Mouse (Mus musculus) thymus, postnatal 25 days (tissue): ENCODE data around the gene Ptpn14.

Experiments used
- DNase-seq: peaks from one replicate; pipeline ENCODE4 v3.0.0; 2022

Ptpn14 gene

DNA sequence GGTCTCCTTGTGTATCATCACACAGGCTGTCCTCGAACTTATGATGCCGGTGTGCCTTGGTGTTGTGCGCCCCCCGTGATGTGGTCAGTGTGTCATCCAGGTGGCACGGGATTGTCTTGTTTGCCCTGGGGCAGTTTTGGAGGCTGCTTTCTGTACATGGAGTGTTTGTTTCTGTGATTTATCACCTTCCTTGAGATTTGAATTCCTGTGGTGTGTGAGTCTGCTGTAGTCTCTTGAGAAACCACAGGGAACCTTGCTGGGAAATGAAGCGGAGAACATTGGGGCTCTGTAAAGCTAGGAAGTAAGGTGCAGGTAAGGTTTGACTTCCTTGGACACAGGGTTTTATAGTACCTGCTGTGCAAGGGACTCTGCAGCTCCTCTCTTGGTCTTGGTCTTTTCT lies 49.1 kb downstream of the Ptpn14 start:
- DNase-seq = no peak

DNA sequence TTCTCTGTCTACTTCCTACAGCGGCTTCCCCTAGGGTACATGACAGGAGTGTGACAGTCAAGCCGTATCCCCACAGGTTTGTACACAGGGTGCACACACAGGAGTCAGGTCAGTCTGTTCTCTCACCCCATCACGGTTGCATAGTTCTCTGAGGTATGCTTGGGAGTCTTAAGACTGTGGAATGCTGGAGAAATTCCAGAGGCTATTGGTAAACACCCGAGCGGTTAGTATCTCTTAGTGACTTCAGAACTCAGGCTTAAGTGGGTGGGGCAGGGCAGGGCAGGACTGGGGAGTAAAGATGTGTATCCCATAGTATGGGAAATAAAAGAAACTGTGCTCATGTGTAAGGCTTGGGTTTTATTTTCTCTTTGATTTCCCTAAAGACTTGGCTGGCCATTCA lies 50.3 kb downstream of the Ptpn14 start:
- DNase-seq = no peak

DNA sequence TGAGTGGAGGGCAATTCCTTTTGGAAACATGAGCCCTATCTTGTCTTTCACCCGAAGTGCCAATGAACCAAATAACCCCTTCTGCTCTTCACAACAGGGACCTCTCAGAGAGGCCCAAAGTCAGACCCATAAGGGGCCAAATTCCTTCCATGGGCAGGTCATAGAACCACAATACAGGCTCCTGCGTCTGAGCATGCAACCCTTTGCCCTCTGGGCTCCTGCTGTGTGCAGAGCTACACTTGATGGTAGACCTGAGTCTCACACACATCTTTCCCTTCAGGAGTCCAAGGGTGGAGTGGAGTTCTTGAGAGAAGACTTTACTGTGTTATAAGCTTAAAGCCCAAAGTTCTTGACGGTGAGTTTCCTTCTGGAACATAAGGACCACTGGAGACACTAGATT lies 51.2 kb downstream of the Ptpn14 start:
- DNase-seq = no peak

DNA sequence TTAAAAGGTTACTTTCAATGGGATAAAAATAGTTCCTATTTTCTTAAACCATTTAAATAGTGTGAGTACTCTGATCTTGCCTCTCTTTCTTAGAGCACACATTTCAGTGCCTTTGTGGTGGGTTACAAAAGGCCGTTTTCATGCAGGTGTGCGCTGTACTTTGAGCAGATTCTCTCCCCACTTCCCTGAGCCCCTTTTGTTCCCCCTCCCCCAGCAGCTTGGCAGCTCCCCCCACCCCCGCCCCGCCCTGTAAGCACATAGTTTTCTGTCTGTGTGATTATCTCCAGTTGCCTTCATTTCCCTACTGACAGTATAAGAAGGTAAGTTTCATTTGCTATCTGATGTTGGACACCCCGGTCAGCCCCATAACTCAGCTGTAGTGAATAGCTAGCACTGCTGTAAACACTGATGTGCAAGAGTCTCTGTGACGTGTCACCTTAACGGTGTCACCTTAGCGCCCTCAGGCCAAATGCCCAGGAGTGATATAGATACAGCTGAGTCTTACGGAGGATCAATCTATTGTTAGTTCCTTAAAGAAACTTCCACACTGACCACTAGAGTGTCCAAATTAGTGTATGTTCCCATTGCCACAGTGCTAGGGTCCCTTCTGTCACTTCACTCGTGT lies 53.8 kb downstream of the Ptpn14 start:
- DNase-seq = peak; percentile 68

DNA sequence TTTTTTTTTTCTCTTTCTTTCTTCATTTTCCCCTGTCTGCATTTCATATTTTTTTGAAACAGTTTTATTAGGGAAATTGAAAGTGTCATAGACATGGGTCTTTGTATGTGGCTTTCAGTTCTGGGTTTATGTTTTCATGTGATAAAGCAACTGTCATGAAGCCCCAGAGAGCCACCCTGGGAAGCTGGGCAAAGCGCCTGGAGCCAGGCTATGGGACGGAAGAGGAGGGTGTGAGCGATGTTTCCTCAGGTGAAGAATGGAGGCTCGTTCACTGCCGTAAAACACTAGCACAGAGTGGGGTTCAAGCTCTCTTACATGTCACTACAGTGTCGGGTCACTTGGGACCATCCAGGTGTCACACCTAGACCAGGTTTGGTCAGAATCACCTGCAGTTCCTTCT lies 54.6 kb downstream of the Ptpn14 start:
- DNase-seq = no peak

DNA sequence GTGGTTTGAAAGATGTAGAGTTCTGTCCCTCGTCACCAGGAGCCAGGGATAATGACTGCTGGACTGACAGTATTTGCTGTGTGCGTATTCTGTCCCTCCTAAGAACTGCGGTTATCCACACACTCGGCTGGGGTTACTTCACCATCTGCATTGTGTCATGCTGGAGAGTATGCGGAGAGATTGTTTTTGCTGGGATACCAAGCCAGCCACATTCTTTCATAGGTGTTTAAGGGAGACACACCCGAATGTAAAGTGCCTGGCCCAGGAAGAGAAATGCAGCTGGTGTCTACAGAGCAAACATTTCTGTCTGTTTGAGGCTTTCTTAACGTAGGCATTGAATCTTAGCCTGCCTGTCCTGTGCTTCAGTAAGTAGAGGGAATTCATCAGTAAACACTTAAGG lies 56.4 kb downstream of the Ptpn14 start:
- no peak for DNase-seq

DNA sequence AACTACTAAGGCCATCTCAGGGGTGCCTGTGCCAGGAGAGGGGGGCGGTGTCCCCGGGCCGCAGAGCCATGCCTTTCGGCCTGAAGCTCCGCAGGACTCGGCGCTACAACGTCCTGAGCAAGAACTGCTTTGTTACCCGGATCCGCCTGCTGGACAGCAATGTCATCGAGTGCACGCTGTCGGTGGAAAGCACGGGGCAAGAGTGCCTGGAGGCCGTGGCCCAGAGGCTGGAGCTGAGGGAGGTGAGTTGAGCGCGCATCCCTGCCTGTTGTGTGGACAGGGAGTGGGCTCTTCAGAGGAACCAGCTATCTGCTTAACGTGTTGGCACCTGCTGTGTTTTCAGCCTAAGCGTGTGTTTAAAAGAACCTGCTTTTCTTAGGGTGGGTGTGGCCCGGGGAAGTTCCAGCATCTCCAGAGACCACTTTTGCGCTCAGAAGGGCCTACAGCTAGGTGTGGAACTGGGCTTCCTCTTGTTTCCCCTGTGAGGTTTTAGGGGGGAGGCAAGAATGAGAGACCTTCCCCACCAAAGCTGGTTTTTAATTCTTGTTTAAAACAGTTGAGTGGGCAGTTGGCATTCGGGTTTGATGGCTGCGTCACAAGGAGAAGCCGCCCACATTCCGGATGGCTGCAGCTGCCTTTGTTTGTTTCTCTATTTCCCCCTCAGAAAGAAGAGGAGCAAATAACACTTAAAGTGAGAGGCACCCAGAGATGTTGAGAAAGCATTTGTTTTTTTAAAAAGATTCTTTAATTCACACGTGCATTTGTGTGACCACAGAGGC lies 58.8 kb downstream of the Ptpn14 start:
- no peak for DNase-seq

DNA sequence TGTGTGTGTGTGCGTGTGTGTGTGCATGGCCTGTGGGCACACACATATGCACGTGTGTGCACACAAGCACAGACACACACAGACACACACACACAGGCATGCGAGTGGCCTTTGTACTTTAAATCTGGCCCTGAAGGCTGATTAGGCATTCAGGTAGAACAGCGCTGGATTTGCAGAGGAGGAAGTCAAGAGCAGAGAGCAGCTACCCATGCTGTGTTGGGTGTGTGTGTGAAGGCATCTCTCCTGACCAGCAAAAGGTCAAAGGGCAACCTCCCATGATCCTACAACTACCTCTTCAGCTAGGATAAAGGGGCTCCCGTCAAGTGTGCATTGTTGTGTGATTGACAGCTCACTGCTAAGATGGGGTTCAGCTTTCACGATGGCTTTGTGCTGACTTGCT lies 61.5 kb downstream of the Ptpn14 start:
- DNase-seq = no peak

DNA sequence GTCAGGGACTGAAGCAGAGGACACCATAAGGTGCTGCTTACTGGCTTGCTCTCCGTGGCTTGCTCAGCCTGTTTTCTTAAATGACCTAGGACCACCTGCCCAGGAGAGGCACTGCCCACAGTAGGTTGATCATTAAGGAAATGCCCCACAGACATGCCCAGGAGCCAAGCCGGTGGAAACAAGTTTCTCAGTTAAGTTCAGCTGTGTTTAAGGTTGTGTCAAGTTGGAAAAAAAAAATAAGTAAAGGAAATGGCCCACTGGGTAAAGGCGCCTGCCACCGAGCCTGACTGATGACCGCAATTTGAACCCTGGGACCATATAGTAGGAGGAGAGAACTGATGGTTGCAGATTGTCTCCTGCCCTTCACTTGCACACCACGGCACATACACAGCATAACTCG lies 62.6 kb downstream of the Ptpn14 start:
- DNase-seq = no peak

DNA sequence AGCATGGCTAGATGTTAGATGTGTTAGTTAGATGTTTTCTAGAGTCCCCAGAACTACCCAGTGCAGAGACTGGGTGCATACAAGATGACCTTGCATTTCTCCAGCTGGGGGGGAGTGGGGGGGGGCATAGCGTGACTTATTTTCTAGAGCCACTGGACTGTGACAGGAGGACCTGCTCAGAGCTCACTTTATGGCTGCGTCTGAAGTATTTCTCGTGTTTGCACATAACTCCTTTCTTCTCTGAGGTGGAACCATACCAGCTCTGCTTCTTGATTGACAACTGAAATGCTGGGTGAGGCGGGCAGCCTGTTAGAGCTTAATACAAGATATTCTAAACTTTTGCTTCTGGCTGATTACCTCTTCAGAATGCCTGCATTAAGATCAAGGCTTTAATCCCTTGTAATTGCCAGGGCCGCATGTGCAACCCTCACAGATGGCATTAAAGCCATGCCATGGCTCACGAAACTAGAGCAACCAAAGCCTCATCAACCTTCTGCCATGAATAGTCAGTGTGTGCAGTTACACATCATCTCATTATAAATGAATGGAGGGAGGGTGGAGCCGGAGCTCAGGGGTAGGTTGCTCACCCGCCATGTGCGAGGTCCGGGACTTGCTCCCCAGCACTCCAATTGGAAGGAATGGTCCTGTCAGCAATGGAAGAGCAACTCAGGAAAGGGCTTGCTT lies 63.6 kb downstream of the Ptpn14 start:
- no peak for DNase-seq

DNA sequence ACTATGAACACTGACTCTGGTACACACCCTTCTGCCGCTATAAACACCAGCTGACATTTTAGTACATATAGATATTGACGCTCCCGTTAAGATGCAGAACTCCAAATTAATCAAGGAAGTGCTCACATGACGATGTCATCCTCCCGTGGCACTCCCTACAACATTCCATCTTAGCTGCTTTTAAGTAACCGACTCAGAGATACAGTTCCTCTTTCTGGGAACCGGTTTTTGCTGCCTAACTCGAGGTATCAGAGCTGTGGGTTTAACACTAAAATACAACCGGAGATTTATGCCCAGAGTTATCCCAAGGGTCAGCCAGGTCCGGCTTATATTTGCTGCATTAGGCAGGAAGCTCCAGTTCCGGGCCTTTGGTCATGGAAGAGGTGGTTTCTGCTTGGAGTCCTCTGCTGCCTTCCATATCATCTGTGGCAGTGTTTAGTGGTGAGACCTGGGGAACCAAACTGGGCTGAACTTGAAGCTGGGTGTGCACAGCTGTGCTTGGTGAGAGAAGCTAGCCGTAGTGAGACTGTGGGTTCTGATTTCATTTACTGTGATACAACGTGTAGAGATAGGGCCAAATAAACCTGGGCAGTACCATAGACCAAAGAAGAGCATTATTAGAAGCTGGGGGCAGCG lies 64.6 kb downstream of the Ptpn14 start:
- DNase-seq = no peak

DNA sequence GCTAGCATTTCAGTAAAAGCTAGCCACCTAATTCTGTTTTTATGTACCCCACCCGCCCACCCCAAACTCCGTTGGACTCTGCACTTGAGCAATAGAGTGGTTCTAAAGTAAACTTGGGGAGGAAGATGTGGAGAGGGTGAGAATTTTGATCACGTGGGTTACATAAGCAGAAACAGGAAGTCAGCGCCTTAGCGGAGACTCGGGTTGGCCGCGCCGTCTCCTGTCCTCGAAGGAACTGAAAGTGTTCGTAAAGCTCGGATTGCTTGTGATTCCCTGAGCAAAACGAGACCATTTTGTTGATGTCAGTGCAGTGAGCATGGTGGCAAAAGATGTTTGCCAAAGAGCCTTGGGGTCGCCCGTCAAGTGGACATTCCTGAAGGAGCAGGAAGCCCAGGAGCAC lies 70.9 kb downstream of the Ptpn14 start:
- DNase-seq = peak; percentile 53

DNA sequence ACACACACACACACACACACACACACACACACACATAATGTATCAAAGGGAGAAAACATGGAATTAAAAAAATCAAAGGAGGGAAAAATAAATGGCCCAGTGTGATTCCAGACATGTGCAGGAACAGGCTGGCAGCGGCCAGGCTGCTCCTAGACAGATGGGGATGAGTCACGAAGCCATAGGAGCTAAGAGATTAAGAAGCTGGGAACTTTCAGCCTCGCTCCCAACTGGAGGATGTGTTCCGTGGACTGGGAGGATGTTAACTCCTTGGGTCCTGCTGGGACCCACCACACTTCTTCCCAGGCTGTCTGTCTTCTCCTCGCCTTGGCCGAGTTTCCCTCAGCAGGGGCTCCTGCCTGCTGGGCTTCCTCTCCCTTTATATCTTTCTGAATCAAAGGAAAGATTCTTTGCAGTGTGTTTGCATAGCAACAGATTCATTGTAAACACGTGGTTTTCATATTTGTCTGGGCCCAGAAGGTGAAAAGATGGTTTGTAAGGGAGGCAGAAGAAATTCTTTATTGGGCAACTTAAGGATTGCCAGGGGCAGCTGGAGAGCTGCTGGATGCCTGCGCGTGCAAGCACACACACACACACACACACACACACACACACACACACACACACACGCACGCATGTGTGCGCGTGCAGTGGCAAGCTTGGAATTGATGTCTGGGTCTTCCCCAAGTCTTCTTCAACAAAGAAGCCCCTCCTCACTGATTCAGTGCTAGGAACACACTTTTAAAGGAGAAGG lies 72.3 kb downstream of the Ptpn14 start:
- no peak for DNase-seq

DNA sequence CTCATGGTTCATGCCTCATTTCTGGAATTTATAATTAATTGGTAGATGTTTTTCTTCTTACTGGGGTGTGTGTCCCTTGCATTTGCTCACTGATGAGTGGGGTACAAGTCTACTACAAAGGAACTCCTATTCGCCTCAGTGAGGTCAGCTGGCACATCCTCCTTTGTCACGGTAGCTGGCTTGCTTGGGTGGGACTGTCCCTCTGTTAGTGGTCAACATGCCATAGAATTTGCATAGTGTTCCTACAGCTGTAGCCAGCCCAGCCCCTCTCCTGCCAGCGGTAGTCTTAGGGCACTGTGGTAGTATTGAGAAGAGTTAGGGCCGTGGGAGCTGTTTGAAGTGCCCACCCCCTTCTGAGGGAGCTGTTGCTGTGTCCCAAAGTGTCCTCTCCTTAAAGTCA lies 73.2 kb downstream of the Ptpn14 start:
- no peak for DNase-seq

DNA sequence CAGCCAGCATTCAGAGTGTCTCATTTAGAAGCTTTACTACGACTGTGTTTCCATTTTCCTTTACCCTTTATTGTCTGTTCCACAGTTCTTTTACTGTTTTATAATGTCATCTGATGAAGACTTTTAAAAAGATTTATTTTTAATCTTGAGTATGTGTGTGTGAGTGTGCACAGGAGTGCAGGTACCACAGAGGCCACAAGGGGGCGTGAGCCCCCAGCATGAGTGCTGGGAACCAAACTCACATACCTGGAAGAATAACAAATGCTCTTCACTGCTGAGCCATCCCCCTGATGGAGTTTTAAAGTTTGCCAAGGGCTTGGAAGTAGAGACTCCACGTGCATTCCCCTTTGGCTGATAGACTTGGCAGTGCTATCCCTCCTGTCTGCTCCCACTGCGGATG lies 74.5 kb downstream of the Ptpn14 start:
- DNase-seq = no peak

DNA sequence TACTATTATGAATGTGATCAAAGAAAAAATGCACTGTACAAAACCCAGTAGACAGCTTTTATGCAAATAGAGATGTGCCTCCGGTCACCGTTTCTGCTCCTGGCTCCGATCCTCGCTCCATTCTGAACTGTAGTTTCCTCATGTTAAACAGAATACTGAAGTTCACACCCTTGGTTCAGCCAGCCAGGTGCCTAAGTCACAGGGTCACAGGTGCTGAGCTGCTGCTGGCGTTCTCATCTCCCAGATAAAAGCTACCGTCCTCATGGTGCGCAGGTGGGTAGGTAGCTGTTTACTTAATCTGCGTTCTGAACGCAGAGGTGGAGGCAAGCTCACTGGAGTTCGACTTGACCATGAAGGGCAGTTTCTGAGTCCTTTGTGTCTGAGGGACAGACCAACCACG lies 75.7 kb downstream of the Ptpn14 start:
- DNase-seq = no peak

DNA sequence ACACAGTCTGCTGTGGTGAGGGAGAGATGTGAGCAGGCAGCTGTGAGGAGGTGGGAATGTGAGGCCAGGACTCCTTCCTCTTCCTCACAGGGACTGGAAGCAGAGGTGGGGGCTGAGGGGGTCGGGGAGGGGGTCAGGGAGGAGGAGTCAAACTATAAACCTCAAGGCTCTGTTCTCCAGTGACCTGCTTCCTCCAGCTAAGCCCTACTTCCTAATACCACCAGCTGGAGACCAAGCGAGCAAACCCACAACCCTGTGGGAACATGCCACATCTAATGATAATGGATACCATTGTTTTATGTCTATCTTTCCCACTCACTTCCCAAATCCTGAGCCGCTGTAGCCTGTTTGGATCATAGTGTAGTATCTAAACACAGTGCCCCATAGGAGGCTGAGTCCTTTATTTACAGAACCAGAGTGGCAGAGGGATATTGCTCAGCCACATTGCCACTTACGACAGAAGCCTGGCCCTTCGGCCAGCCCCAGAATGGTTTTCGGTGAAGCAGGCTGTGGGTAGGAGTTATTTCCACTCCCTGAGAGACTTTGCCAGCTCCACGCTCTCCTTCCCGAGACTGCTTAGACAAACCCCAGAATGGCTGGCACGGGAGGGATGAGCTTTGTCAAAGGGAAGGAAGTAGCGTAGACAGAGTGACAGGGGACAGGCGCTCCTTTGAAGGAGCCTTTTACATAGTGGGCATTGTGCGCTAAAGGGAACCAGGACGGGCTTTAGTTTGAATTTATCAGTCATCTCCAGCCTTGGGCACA lies 78.6 kb downstream of the Ptpn14 start:
- no peak for DNase-seq

DNA sequence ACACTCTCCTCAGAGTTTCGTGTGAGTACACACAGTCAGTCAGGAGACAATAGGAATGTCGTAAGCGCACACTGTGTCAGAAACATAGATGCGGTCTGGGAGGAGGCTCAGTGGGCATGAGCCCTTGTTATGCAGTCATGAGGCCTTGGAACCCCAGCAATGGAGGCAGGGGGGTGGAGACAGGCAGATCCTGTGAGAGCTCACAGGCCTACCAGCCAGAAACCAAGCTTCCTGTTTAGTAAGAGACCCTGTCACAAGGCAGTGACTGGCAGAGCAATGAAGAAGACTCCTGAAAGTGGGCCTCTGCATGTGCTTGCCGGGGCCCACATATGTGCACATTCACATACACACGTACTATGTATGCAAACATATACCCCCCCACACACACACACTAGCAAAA lies 79.9 kb downstream of the Ptpn14 start:
- peak; percentile 64 for DNase-seq

DNA sequence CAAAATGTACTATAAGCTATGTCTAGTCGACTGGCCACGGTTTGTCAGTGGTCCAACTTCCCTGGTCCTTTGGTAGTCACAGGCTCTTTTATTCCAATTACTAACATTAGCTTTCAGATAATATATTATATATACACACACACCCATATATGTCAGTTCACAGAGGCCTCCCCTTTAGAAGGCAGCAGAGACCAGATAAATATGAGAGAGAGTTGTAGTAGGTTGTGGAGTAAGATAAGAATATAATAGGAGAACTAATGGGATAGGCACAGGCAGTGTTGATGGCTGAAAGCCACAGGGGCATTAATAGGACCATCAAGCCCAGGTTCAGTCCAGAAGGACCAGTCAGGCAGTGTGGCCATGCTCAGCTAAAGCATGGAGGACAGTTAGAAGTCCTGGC lies 80.4 kb downstream of the Ptpn14 start:
- DNase-seq = no peak

DNA sequence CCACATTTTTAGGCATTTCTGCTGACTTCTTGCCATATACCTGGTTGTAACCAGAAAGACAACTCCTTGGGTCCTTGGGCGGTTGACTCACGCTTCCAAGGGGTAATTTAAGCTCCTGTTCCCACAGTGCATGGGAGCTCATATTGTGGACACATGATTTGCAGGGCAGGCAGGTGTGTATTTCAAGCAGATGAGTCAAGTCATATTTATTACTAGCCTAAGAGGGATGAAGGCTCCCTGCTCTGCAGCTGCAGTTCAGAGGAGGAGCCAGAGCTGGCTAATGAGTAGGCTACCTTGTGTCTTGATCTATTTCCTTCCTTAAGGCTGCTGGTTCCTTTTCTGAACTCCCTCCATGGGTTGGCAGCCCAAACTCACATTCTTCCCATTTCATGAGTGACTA lies 83.7 kb downstream of the Ptpn14 start:
- no peak for DNase-seq

DNA sequence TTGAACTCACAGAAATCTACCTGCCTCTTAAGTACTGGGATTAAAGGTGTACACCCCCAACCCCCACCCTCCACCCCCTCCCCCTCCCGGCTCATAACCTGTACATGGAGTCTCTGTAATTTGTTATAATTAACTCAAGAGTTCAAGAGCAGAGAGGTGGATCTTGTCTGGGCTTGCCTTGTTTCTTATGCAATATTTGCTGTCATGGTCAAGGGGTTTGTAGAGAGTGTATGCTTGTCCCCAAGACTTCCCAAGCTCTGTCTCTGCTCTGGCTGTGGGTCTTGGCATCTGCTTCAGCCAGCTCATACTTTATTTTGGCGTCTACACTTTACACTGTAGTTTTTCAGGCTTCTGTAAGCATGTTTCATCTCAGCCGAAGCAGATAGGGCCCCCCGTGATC lies 86.3 kb downstream of the Ptpn14 start:
- no peak for DNase-seq

DNA sequence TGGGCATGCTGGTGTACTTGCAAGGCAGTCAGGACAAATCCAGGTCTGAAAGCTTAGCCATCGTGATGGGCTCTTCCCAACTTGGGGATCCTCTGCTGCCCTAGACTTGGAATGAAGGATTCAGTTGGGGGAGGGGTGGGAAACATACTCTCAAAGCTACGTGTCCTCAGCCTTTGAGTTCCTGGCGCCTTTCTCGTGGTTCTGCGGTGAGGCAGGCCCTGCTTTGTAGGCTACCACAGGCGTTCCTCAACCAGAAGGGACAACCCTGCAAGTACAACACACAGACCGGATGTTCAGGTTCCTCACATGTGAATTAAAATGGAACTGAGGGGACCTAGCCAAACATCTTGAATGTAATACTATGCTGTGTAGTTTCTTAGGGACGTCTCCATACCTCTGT lies 89.0 kb downstream of the Ptpn14 start:
- DNase-seq = peak; percentile 42
